Comparison of ENCODE assay signal across 9 mouse cellular contexts in the genomic region with DNA sequence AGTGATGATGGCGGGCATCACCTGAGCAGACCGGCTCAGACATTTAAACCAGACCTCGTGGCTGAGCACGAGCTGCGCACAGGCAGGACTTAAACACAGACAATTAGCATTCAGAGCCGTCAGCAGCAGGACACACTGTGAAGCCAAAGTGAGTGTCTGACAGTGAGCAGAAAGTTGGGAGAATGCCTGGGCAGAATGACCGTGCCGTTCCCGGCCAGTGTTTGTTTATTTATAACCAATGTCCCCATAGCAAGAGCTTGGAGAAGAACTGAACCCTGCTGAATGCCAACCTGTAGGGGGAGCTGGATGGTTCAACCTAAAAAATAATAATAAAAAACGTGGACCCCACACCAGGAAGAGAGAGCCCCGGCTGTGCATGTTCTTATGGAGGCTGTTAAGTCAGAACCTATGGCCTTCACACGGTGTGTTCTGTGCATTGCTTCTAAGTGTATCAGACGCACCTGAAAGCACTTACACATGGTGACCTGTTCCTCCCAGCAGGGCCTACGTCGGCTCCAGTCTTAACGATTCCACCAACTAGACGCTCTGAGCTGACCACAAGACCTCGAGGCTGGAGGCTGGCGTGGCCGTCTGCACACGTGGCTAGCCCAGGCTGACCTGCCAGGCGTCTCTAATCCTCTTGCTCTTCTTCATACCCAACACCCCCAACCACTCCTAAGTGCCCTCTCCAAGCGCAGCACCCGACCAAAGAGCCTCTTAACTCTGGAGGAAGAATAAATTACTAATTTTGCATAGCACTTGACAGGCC. TPM values are rescaled to one million over a fixed set of nuclear protein-coding genes. Genes with fewer than 3 reads are reported as not detected.
A peak's percentile ranks its signal among the peaks of the same experiment; 100 is the strongest.
DNase-seq lines count a peak whose midpoint lies in the region; ATAC-seq and TF ChIP-seq lines count a peak whose summit lies in the region.
"Had no signal": no experiment of that assay in that cellular context is flagged by ENCODE, and none has a peak within 500 bp of the region (broad histone marks: within the 10 kb centered on the region; RNA-seq: fewer than 3 reads in every experiment).

No protein-coding gene starts in this region.

- POLR2A ChIA-PET in Patski (lab: Charles Lee), result no interaction called here

- CTCF ChIA-PET in Patski (lab: Charles Lee), result interaction anchor here (0.9 to 5.3 kb wide), 5 partner anchors 8 to 119 kb away, joined by 3 to 41 read pairs (median 5); a partner anchor contains a TSS

- intact Hi-C loops in gastrocnemius, adult 2 months (cut with DNase I), result loop anchor here (1.0 kb wide), 1 partner anchor 52 kb away; no protein-coding TSS in a partner anchor

- no peaks in the 10 kb centered on the region for H3K27me3 ChIP-seq in hindbrain, embryonic 13.5 days
- no peaks in the 10 kb centered on the region for H3K27me3 ChIP-seq in hindbrain, embryonic 11.5 days (ENCODE audit: control insufficient read depth, insufficient read depth, low read length)
- H3K27me3 ChIP-seq in Patski, result no peaks in the 10 kb centered on the region
- H3K27me3 ChIP-seq in intestine, embryonic 16.5 days (replicated peaks; ENCODE audit: control insufficient read depth, insufficient read depth, low read length), result no peaks in the 10 kb centered on the region
- H3K27me3 ChIP-seq in limb, embryonic 14.5 days (ENCODE audit: control insufficient read depth, insufficient read depth, low read length), result no peaks in the 10 kb centered on the region

- peak; percentile 70 for TF ChIP-seq CTCF in Patski (IDR thresholded peaks at IDR 0.05)
- peak; percentile 75 for TF ChIP-seq CTCF in gastrocnemius, adult 2 months (IDR thresholded peaks at IDR 0.05)

- peaks cover 13% of the 10 kb centered on the region for H3K4me1 ChIP-seq in hindbrain, embryonic 13.5 days (replicated peaks)
- H3K4me1 ChIP-seq in hindbrain, embryonic 11.5 days (replicated peaks; ENCODE audit: control insufficient read depth, insufficient read depth, low read length), result no peaks in the 10 kb centered on the region
- H3K4me1 ChIP-seq in intestine, embryonic 16.5 days (ENCODE audit: control insufficient read depth, insufficient read depth, low read length), result peaks cover 11% of the 10 kb centered on the region
- H3K4me1 ChIP-seq in limb, embryonic 14.5 days (ENCODE audit: control insufficient read depth, insufficient read depth, low read length), result peaks cover 3% of the 10 kb centered on the region; the same call in 1 of the 2 replicates

- no peak overlapping the region; the same call in 1 of the 2 replicates for H3K9ac ChIP-seq in hindbrain, embryonic 13.5 days
- no peak overlapping the region for H3K9ac ChIP-seq in hindbrain, embryonic 11.5 days (ENCODE audit: low read depth, low read length)
- no peak overlapping the region for H3K9ac ChIP-seq in intestine, embryonic 16.5 days (ENCODE audit: low read depth, low read length)
- 0 out of 2 replicates have a peak overlapping the region, but pooled peaks have one; percentile 3 for H3K9ac ChIP-seq in limb, embryonic 14.5 days (ENCODE audit: low read depth, low read length, severe bottlenecking)

- peak overlapping the region; percentile 12; the same call in 1 of the 2 replicates for H3K27ac ChIP-seq in hindbrain, embryonic 13.5 days
- no peak overlapping the region for H3K27ac ChIP-seq in hindbrain, embryonic 11.5 days (ENCODE audit: low read depth, low read length)
- H3K27ac ChIP-seq in gastrocnemius, adult 2 months, result peak overlapping the region; percentile 95
- H3K27ac ChIP-seq in intestine, embryonic 16.5 days (ENCODE audit: low read length), result peak overlapping the region; percentile 54
- no peak overlapping the region for H3K27ac ChIP-seq in limb, embryonic 14.5 days (replicated peaks; ENCODE audit: low read depth, low read length)

- ATAC-seq in hindbrain, embryonic 13.5 days (ENCODE audit: low FRiP score), result no peak
- no peak for ATAC-seq in hindbrain, embryonic 11.5 days (ENCODE audit: low FRiP score)
- peak; percentile 31 for ATAC-seq in Patski
- ATAC-seq in intestine, embryonic 16.5 days, result peak; percentile 36
- ATAC-seq in limb, embryonic 14.5 days (ENCODE audit: low FRiP score, low read depth), result peak; percentile 34; the same call in 1 of the 2 replicates

- in situ Hi-C loops in Patski (cut with MboI; ENCODE audit: low pct_unique_long_range_greater_than_20kb), result no loop called here

- WGBS in hindbrain, embryonic 13.5 days, result 73% methylated on average over 24 of the region's 24 CpGs
- WGBS in hindbrain, embryonic 11.5 days, result 75% methylated on average over 24 of the region's 24 CpGs
- 51% methylated on average over 24 of the region's 24 CpGs for WGBS in intestine, embryonic 16.5 days
- WGBS in limb, embryonic 14.5 days, result 44% methylated on average over 24 of the region's 24 CpGs

- no peak overlapping the region for H3K4me3 ChIP-seq in hindbrain, embryonic 13.5 days
- H3K4me3 ChIP-seq in hindbrain, embryonic 11.5 days (ENCODE audit: low read depth, low read length), result no peak overlapping the region
- H3K4me3 ChIP-seq in gastrocnemius, adult 2 months, result peak overlapping the region; percentile 14
- H3K4me3 ChIP-seq in intestine, embryonic 16.5 days (ENCODE audit: low read length), result no peak overlapping the region
- H3K4me3 ChIP-seq in limb, embryonic 14.5 days (replicated peaks; ENCODE audit: low read length), result no peak overlapping the region

- DNase-seq in hindbrain, embryonic 11.5 days (ENCODE audit: low spot score), result no peak
- no peak for DNase-seq in Patski (ENCODE audit: low read depth, low spot score)
- peak; percentile 90 for DNase-seq in gastrocnemius, adult 2 months
- peak; percentile 61 for DNase-seq in limb, embryonic 14.5 days (ENCODE audit: low spot score)
- peak; percentile 72 for DNase-seq in testis, postnatal 14 days (ENCODE audit: low spot score)
- no peak for DNase-seq in spleen, postnatal 14 days (ENCODE audit: low spot score in 2 of 2)

- peaks cover 60% of the 10 kb centered on the region for H3K36me3 ChIP-seq in hindbrain, embryonic 13.5 days
- no peaks in the 10 kb centered on the region; the same call in 1 of the 2 replicates for H3K36me3 ChIP-seq in hindbrain, embryonic 11.5 days (ENCODE audit: control insufficient read depth, insufficient read depth, low read length)
- H3K36me3 ChIP-seq in intestine, embryonic 16.5 days (ENCODE audit: control insufficient read depth, insufficient read depth, low read length), result peaks cover 2% of the 10 kb centered on the region; the same call in 1 of the 2 replicates
- peaks cover 33% of the 10 kb centered on the region for H3K36me3 ChIP-seq in limb, embryonic 14.5 days (ENCODE audit: control insufficient read depth, insufficient read depth, low read length)

- H3K4me2 ChIP-seq in hindbrain, embryonic 13.5 days, result no peak overlapping the region
- no peak overlapping the region for H3K4me2 ChIP-seq in hindbrain, embryonic 11.5 days (replicated peaks; ENCODE audit: low read depth, low read length)
- H3K4me2 ChIP-seq in intestine, embryonic 16.5 days (ENCODE audit: low read depth, low read length), result no peak overlapping the region
- no peak overlapping the region for H3K4me2 ChIP-seq in limb, embryonic 14.5 days (replicated peaks; ENCODE audit: low read depth, low read length, severe bottlenecking)

- TF ChIP-seq POLR2A in limb, embryonic 14.5 days (IDR thresholded peaks at IDR 0.05; ENCODE audit: borderline replicate concordance, extremely low read depth, insufficient read depth, insufficient read length), result no peak

- no peaks in the 10 kb centered on the region for H3K9me3 ChIP-seq in hindbrain, embryonic 13.5 days
- no peaks in the 10 kb centered on the region for H3K9me3 ChIP-seq in hindbrain, embryonic 11.5 days (ENCODE audit: control insufficient read depth, low read length)
- H3K9me3 ChIP-seq in intestine, embryonic 16.5 days (ENCODE audit: control insufficient read depth, low read length), result no peaks in the 10 kb centered on the region
- no peaks in the 10 kb centered on the region for H3K9me3 ChIP-seq in limb, embryonic 14.5 days (ENCODE audit: control insufficient read depth, low read length)

RNA-seq across cellular contexts. Expression of a gene that starts 7.6 kb away (rescaled TPM):
- polyA plus RNA-seq in hindbrain, embryonic 13.5 days (2015; fragmentation: Nextera tagmentation; extraction: Ambion mirVana), result 72.4 and 75.2 TPM in 2 replicates
- 47.3 and 60.8 TPM in 2 replicates for polyA plus RNA-seq in hindbrain, embryonic 11.5 days (2014; fragmentation: Nextera tagmentation; extraction: Ambion mirVana)
- 47.2 TPM for polyA plus RNA-seq in Patski (2021)
- 10 to 100 TPM; 52.0 to 58.4 TPM for total RNA-seq in gastrocnemius, adult 2 months (2021)
- 36.8 and 38.5 TPM in 2 replicates for polyA plus RNA-seq in intestine, embryonic 16.5 days (2015; fragmentation: Nextera tagmentation; extraction: Ambion mirVana)
- polyA plus RNA-seq in limb, embryonic 14.5 days (2012; rRNA removed), result 83.4 and 104 TPM in 2 replicates
- polyA plus RNA-seq in limb, embryonic 14.5 days (2014; fragmentation: Nextera tagmentation; extraction: Ambion mirVana), result 43.9 and 48.3 TPM in 2 replicates

RNA-seq across cellular contexts. Expression of a gene that starts 18.8 kb away (rescaled TPM):
- polyA plus RNA-seq in hindbrain, embryonic 13.5 days (2015; fragmentation: Nextera tagmentation; extraction: Ambion mirVana), result 117 and 122 TPM in 2 replicates
- polyA plus RNA-seq in hindbrain, embryonic 11.5 days (2014; fragmentation: Nextera tagmentation; extraction: Ambion mirVana), result 34.7 and 41.4 TPM in 2 replicates
- polyA plus RNA-seq in Patski (2021), result 44.7 TPM
- 10 to 100 TPM; 78.8 to 96.8 TPM for total RNA-seq in gastrocnemius, adult 2 months (2021)
- 41.5 and 42.0 TPM in 2 replicates for polyA plus RNA-seq in intestine, embryonic 16.5 days (2015; fragmentation: Nextera tagmentation; extraction: Ambion mirVana)
- polyA plus RNA-seq in limb, embryonic 14.5 days (2012; rRNA removed), result 149 and 157 TPM in 2 replicates
- polyA plus RNA-seq in limb, embryonic 14.5 days (2014; fragmentation: Nextera tagmentation; extraction: Ambion mirVana), result 55.9 and 63.2 TPM in 2 replicates

RNA-seq across cellular contexts. Expression of a gene that starts 20.6 kb away (rescaled TPM):
- not detected in 2 replicates for polyA plus RNA-seq in hindbrain, embryonic 13.5 days (2015; fragmentation: Nextera tagmentation; extraction: Ambion mirVana)
- polyA plus RNA-seq in hindbrain, embryonic 11.5 days (2014; fragmentation: Nextera tagmentation; extraction: Ambion mirVana), result not detected in 2 replicates
- polyA plus RNA-seq in Patski (2021), result 0.62 TPM
- not detected for total RNA-seq in gastrocnemius, adult 2 months (2021)
- 0.10 TPM in 1 of 2 replicates, not detected in the other for polyA plus RNA-seq in intestine, embryonic 16.5 days (2015; fragmentation: Nextera tagmentation; extraction: Ambion mirVana)
- 0.11 TPM in 1 of 2 replicates, not detected in the other for polyA plus RNA-seq in limb, embryonic 14.5 days (2012; rRNA removed)
- not detected in 2 replicates for polyA plus RNA-seq in limb, embryonic 14.5 days (2014; fragmentation: Nextera tagmentation; extraction: Ambion mirVana)
- total RNA-seq: hematopoietic stem cell, adult 5-6 weeks had no signal

RNA-seq across cellular contexts. Expression of a gene that starts 39.3 kb away (rescaled TPM):
- 176 and 182 TPM in 2 replicates for polyA plus RNA-seq in hindbrain, embryonic 13.5 days (2015; fragmentation: Nextera tagmentation; extraction: Ambion mirVana)
- 154 and 155 TPM in 2 replicates for polyA plus RNA-seq in hindbrain, embryonic 11.5 days (2014; fragmentation: Nextera tagmentation; extraction: Ambion mirVana)
- 161 TPM for polyA plus RNA-seq in Patski (2021)
- total RNA-seq in gastrocnemius, adult 2 months (2021), result 100 to 1,000 TPM; 101 to 106 TPM
- polyA plus RNA-seq in intestine, embryonic 16.5 days (2015; fragmentation: Nextera tagmentation; extraction: Ambion mirVana), result 169 and 181 TPM in 2 replicates
- 208 and 228 TPM in 2 replicates for polyA plus RNA-seq in limb, embryonic 14.5 days (2012; rRNA removed)
- 141 and 145 TPM in 2 replicates for polyA plus RNA-seq in limb, embryonic 14.5 days (2014; fragmentation: Nextera tagmentation; extraction: Ambion mirVana)

RNA-seq across cellular contexts. Expression of a gene that starts 53.5 kb away (rescaled TPM):
- polyA plus RNA-seq in hindbrain, embryonic 13.5 days (2015; fragmentation: Nextera tagmentation; extraction: Ambion mirVana), result 1.9 and 2.4 TPM in 2 replicates
- polyA plus RNA-seq in hindbrain, embryonic 11.5 days (2014; fragmentation: Nextera tagmentation; extraction: Ambion mirVana), result 0.92 and 1.4 TPM in 2 replicates
- 37.2 TPM for polyA plus RNA-seq in Patski (2021)
- 100 to 1,000 TPM in 1 of 2 experiments, 10 to 100 TPM in 1; 56.3 to 152 TPM for total RNA-seq in gastrocnemius, adult 2 months (2021)
- polyA plus RNA-seq in intestine, embryonic 16.5 days (2015; fragmentation: Nextera tagmentation; extraction: Ambion mirVana), result 2.3 and 2.7 TPM in 2 replicates
- polyA plus RNA-seq in limb, embryonic 14.5 days (2012; rRNA removed), result 1.8 and 2.5 TPM in 2 replicates
- 1.2 and 1.4 TPM in 2 replicates for polyA plus RNA-seq in limb, embryonic 14.5 days (2014; fragmentation: Nextera tagmentation; extraction: Ambion mirVana)

Comparison
In these comparisons a context has a peak if more than half of its experiments do, and no peak if none do; other contexts are left out.
1. H3K27ac ChIP-seq: peak in hindbrain, embryonic 13.5 days (single experiment), gastrocnemius, adult 2 months (single experiment) and intestine, embryonic 16.5 days (single experiment); none in hindbrain, embryonic 11.5 days (single experiment) and limb, embryonic 14.5 days (single experiment).
2. ATAC-seq: peak in Patski (single experiment), intestine, embryonic 16.5 days (single experiment) and limb, embryonic 14.5 days (single experiment); none in hindbrain, embryonic 13.5 days (single experiment) and hindbrain, embryonic 11.5 days (single experiment).
3. DNase-seq: peak in gastrocnemius, adult 2 months (single experiment), limb, embryonic 14.5 days (single experiment) and testis, postnatal 14 days (single experiment); none in hindbrain, embryonic 11.5 days (single experiment), Patski (single experiment) and spleen, postnatal 14 days (0 of 2).